Mouse (Mus musculus): ENCODE data around the gene Patj. TPM values are rescaled to one million over a fixed set of nuclear protein-coding genes. Genes with fewer than 3 reads are reported as not detected.

Gene Patj
- polyA plus RNA-seq, 1 experiment: 124 TPM

GRCm38 (mm10) chr4:98500182-98500581, 104.6 kb downstream of the Patj start:
- TF ChIP-seq POLR2A (IDR thresholded peaks at IDR 0.05; ENCODE audit: borderline replicate concordance, insufficient read depth, low read length) (no peak), CTCF (IDR thresholded peaks at IDR 0.05; ENCODE audit: borderline replicate concordance, insufficient read depth, low read depth, low read length) (peak; percentile 21; the same call in 1 of the 2 replicates)
- no peaks in the 10 kb centered on the region for H3K4me1 ChIP-seq (ENCODE audit: control insufficient read depth, insufficient read depth, low read length)

GRCm38 (mm10) chr4:98500875-98501274, 105.3 kb downstream of the Patj start:
- Histone ChIP-seq H3K27ac (ENCODE audit: insufficient read depth, low read length) (no peak overlapping the region), H3K4me1 (ENCODE audit: control insufficient read depth, insufficient read depth, low read length) (no peaks in the 10 kb centered on the region), H3K27me3 (ENCODE audit: control insufficient read depth, insufficient read depth, low read length) (no peaks in the 10 kb centered on the region), H3K4me3 (replicated peaks; ENCODE audit: insufficient read depth, low read depth, low read length) (no peak overlapping the region)
- no peak for TF ChIP-seq POLR2A (IDR thresholded peaks at IDR 0.05; ENCODE audit: borderline replicate concordance, insufficient read depth, low read length)
- TF ChIP-seq CTCF (IDR thresholded peaks at IDR 0.05; ENCODE audit: borderline replicate concordance, insufficient read depth, low read depth, low read length): no peak
- 76% methylated on average over 2 of the region's 2 CpGs for WGBS
- DNase-seq: no peak

More at GRCm38 (mm10) chr4:98500182-98500581, 104.6 kb downstream of the Patj start:
- H3K27ac ChIP-seq (ENCODE audit: insufficient read depth, low read length): no peak overlapping the region
- WGBS: 82% methylated on average over 5 of the region's 5 CpGs
- DNase-seq: no peak
- no peak overlapping the region for H3K4me3 ChIP-seq (replicated peaks; ENCODE audit: insufficient read depth, low read depth, low read length)
- H3K27me3 ChIP-seq (ENCODE audit: control insufficient read depth, insufficient read depth, low read length): no peaks in the 10 kb centered on the region

GRCm38 (mm10) chr4:98504743-98505142, 109.2 kb downstream of the Patj start:
- no peak for DNase-seq
- Histone ChIP-seq H3K4me3 (replicated peaks; ENCODE audit: insufficient read depth, low read depth, low read length) (no peak overlapping the region), H3K27me3 (ENCODE audit: control insufficient read depth, insufficient read depth, low read length) (no peaks in the 10 kb centered on the region), H3K27ac (ENCODE audit: insufficient read depth, low read length) (no peak overlapping the region), H3K4me1 (ENCODE audit: control insufficient read depth, insufficient read depth, low read length) (no peaks in the 10 kb centered on the region)
- 81% methylated on average over 3 of the region's 3 CpGs for WGBS
- no peak for TF ChIP-seq POLR2A (IDR thresholded peaks at IDR 0.05; ENCODE audit: borderline replicate concordance, insufficient read depth, low read length)
- no peak for TF ChIP-seq CTCF (IDR thresholded peaks at IDR 0.05; ENCODE audit: borderline replicate concordance, insufficient read depth, low read depth, low read length)

GRCm38 (mm10) chr4:98508471-98509271, 113.1 kb downstream of the Patj start:
- no peak for DNase-seq
- no peak overlapping the region for H3K27ac ChIP-seq (ENCODE audit: insufficient read depth, low read length)
- H3K4me3 ChIP-seq (replicated peaks; ENCODE audit: insufficient read depth, low read depth, low read length): no peak overlapping the region
- no peaks in the 10 kb centered on the region for H3K4me1 ChIP-seq (ENCODE audit: control insufficient read depth, insufficient read depth, low read length)
- WGBS: 70% methylated on average over 11 of the region's 11 CpGs
- no peaks in the 10 kb centered on the region for H3K27me3 ChIP-seq (ENCODE audit: control insufficient read depth, insufficient read depth, low read length)
- TF ChIP-seq POLR2A (IDR thresholded peaks at IDR 0.05; ENCODE audit: borderline replicate concordance, insufficient read depth, low read length) (no peak), CTCF (IDR thresholded peaks at IDR 0.05; ENCODE audit: borderline replicate concordance, insufficient read depth, low read depth, low read length) (no peak)

GRCm38 (mm10) chr4:98509939-98510338, 114.4 kb downstream of the Patj start:
- Histone ChIP-seq H3K4me3 (replicated peaks; ENCODE audit: insufficient read depth, low read depth, low read length) (no peak overlapping the region), H3K27me3 (ENCODE audit: control insufficient read depth, insufficient read depth, low read length) (no peaks in the 10 kb centered on the region), H3K4me1 (ENCODE audit: control insufficient read depth, insufficient read depth, low read length) (no peaks in the 10 kb centered on the region), H3K27ac (ENCODE audit: insufficient read depth, low read length) (no peak overlapping the region)
- 92% methylated on average over 5 of the region's 5 CpGs for WGBS
- TF ChIP-seq CTCF (IDR thresholded peaks at IDR 0.05; ENCODE audit: borderline replicate concordance, insufficient read depth, low read depth, low read length): no peak
- no peak for TF ChIP-seq POLR2A (IDR thresholded peaks at IDR 0.05; ENCODE audit: borderline replicate concordance, insufficient read depth, low read length)
- DNase-seq: no peak

- H3K4me1 ChIP-seq (ENCODE audit: control insufficient read depth, insufficient read depth, low read length): no peaks in the 10 kb centered on the region
- no peak overlapping the region for H3K4me3 ChIP-seq (replicated peaks; ENCODE audit: insufficient read depth, low read depth, low read length)
- peak in 1 of 2 experiments; percentile 15 for DNase-seq
- H3K27me3 ChIP-seq (ENCODE audit: control insufficient read depth, insufficient read depth, low read length): no peaks in the 10 kb centered on the region
- no peak overlapping the region for H3K27ac ChIP-seq (ENCODE audit: insufficient read depth, low read length)
- no peak for TF ChIP-seq CTCF (IDR thresholded peaks at IDR 0.05; ENCODE audit: borderline replicate concordance, insufficient read depth, low read depth, low read length)
- TF ChIP-seq POLR2A (IDR thresholded peaks at IDR 0.05; ENCODE audit: borderline replicate concordance, insufficient read depth, low read length): no peak
- WGBS: 26% methylated on average over 2 of the region's 2 CpGs
Measured at GRCm38 (mm10) chr4:98511296-98511695, 115.7 kb downstream of the Patj start.

- Histone ChIP-seq H3K4me3 (replicated peaks; ENCODE audit: insufficient read depth, low read depth, low read length) (no peak overlapping the region), H3K27me3 (ENCODE audit: control insufficient read depth, insufficient read depth, low read length) (no peaks in the 10 kb centered on the region), H3K27ac (ENCODE audit: insufficient read depth, low read length) (no peak overlapping the region), H3K4me1 (ENCODE audit: control insufficient read depth, insufficient read depth, low read length) (no peaks in the 10 kb centered on the region)
- no peak for DNase-seq
- TF ChIP-seq CTCF (IDR thresholded peaks at IDR 0.05; ENCODE audit: borderline replicate concordance, insufficient read depth, low read depth, low read length) (no peak), POLR2A (IDR thresholded peaks at IDR 0.05; ENCODE audit: borderline replicate concordance, insufficient read depth, low read length) (no peak)
- WGBS: 74% methylated on average over 10 of the region's 10 CpGs
Measured at GRCm38 (mm10) chr4:98511964-98512743, 116.6 kb downstream of the Patj start.
